Mouse (Mus musculus) ovary, adult 10 weeks (tissue): ENCODE results near the gene Med11. TPM values are rescaled to one million over a fixed set of nuclear protein-coding genes. Genes with fewer than 3 reads are reported as not detected.

Experiments used
- polyA plus RNA-seq: library from polyadenylated mRNA; stranded (reverse); fragments of 350-450 nt; fragmentation: Illumina TruSeq; extraction: RNeasy Lipid Tissue Mini Kit (QIAGEN cat#74804); gene quantifications from one replicate; pipeline ENCODE4 v1.2.3, GENCODE M21; 2014

The Med11 gene
- polyA plus RNA-seq, result 7.2 TPM

GRCm38 (mm10) chr11:70451797-70452498 is at the start of gene Med11:
Gene Med11, plus strand, starts transcription at chr11:70451919.

GRCm38 (mm10) chr11:70409594-70410296 is 42.0 kb upstream of the Med11 start, which contains the start of gene Pelp1:
Gene Pelp1, minus strand, starts transcription at chr11:70410031.

GRCm38 (mm10) chr11:70432048-70432894 is 19.4 kb upstream of the Med11 start, which contains the start of gene Arrb2:
Gene Arrb2, plus strand, starts transcription at chr11:70432635.

GRCm38 (mm10) chr11:70458688-70459600 is 7.2 kb downstream of the Med11 start, which contains the start of gene Zmynd15:
Gene Zmynd15, plus strand, starts transcription at chr11:70459433.

GRCm38 (mm10) chr11:70459601-70460101 is 7.9 kb downstream of the Med11 start, which contains the start of gene Cxcl16:
Gene Cxcl16, minus strand, starts transcription at chr11:70459984.

Other genes starting within 250 kb of the Med11 start
- not detected for gene Slc16a11, start 239.2 kb upstream of the Med11 start, polyA plus RNA-seq
- gene Slc16a13, start 230.9 kb upstream of the Med11 start, polyA plus RNA-seq, result 3.1 TPM
- gene Bcl6b, start 222.1 kb upstream of the Med11 start, polyA plus RNA-seq, result 7.3 TPM
- gene 0610010K14Rik, start 214.0 kb upstream of the Med11 start, polyA plus RNA-seq, result 2.4 TPM
- 0.37 TPM for gene Gm21988, start 212.1 kb upstream of the Med11 start, polyA plus RNA-seq
- gene Rnasek, start 212.1 kb upstream of the Med11 start, polyA plus RNA-seq, result 25.1 TPM
- gene Alox12, start 196.6 kb upstream of the Med11 start, polyA plus RNA-seq, result 2.5 TPM
- 2.4 TPM for gene Alox12e, start 129.3 kb upstream of the Med11 start, polyA plus RNA-seq
- 13.4 TPM for gene Alox15, start 99.9 kb upstream of the Med11 start, polyA plus RNA-seq
- 21.0 TPM for gene Pelp1, start 41.9 kb upstream of the Med11 start, polyA plus RNA-seq
- gene Arrb2, start 19.3 kb upstream of the Med11 start, polyA plus RNA-seq, result 0.91 TPM
- 0.31 TPM for gene Zmynd15, start 7.5 kb downstream of the Med11 start, polyA plus RNA-seq
- gene Cxcl16, start 8.1 kb downstream of the Med11 start, polyA plus RNA-seq, result 14.6 TPM
- gene Tm4sf5, start 53.3 kb downstream of the Med11 start, polyA plus RNA-seq, result 2.7 TPM
- not detected for gene Vmo1, start 62.7 kb downstream of the Med11 start, polyA plus RNA-seq
- gene Gltpd2, start 67.3 kb downstream of the Med11 start, polyA plus RNA-seq, result not detected
- gene Psmb6, start 73.4 kb downstream of the Med11 start, polyA plus RNA-seq, result 22.0 TPM
- not detected for gene Gm40193, start 81.0 kb downstream of the Med11 start, polyA plus RNA-seq
- 1.7 TPM for gene Pld2, start 88.1 kb downstream of the Med11 start, polyA plus RNA-seq
- gene Mink1, start 111.0 kb downstream of the Med11 start, polyA plus RNA-seq, result 1.8 TPM
- not detected for gene 4930544D05Rik, start 163.9 kb downstream of the Med11 start, polyA plus RNA-seq
- not detected for gene Chrne, start 167.3 kb downstream of the Med11 start, polyA plus RNA-seq
- gene Gp1ba, start 187.2 kb downstream of the Med11 start, polyA plus RNA-seq, result not detected
- 35.7 TPM for gene Rnf167, start 195.3 kb downstream of the Med11 start, polyA plus RNA-seq
- gene Slc25a11, start 195.6 kb downstream of the Med11 start, polyA plus RNA-seq, result 18.4 TPM
- gene Pfn1, start 202.7 kb downstream of the Med11 start, polyA plus RNA-seq, result 72.0 TPM
- not detected for gene Eno3, start 205.3 kb downstream of the Med11 start, polyA plus RNA-seq
- 26.6 TPM for gene Spag7, start 217.5 kb downstream of the Med11 start, polyA plus RNA-seq
- gene Camta2, start 236.2 kb downstream of the Med11 start, polyA plus RNA-seq, result 0.48 TPM
- 0.46 TPM for gene Inca1, start 248.2 kb downstream of the Med11 start, polyA plus RNA-seq
- 10.3 TPM for gene Kif1c, start 248.6 kb downstream of the Med11 start, polyA plus RNA-seq